Mouse (Mus musculus): ENCODE results near the gene Epha8. TPM values are rescaled to one million over a fixed set of nuclear protein-coding genes. Genes with fewer than 3 reads are reported as not detected.

The Epha8 gene
- total and polyA plus RNA-seq, 3 experiments: 0.08 TPM; not detected in 2

- Histone ChIP-seq H3K36me3 (ENCODE audit: control insufficient read depth, insufficient read depth, low read length) (no peaks in the 10 kb centered on the region), H3K79me2 (replicated peaks; ENCODE audit: control insufficient read depth, insufficient read depth, low read length) (no peaks in the 10 kb centered on the region), H3K27ac (no peak overlapping the region), H3K4me3 (no peak overlapping the region), H3K9ac (ENCODE audit: low read depth, low read length) (no peak overlapping the region), H3K4me1 (ENCODE audit: control insufficient read depth, insufficient read depth, low read length) (no peaks in the 10 kb centered on the region), H3K27me3 (ENCODE audit: control insufficient read depth, insufficient read depth, low read length) (no peaks in the 10 kb centered on the region)
- WGBS: 78% methylated on average over 14 of the region's 14 CpGs
- intact Hi-C loops (cut with DNase I): no loop called here
- TF ChIP-seq CTCF (IDR thresholded peaks at IDR 0.05): no peak
- no peak for TF ChIP-seq POLR2A (IDR thresholded peaks at IDR 0.05; ENCODE audit: insufficient read depth, low read depth, low read length)
- no peak for TF ChIP-seq EP300 (IDR thresholded peaks at IDR 0.05; ENCODE audit: insufficient read depth, low read depth, low read length)
- DNase-seq: no peak
These were observed 38.7 kb upstream of the Epha8 start for GRCm38 (mm10) chr4:136995361-136995760.

- no peaks in the 10 kb centered on the region for H3K4me1 ChIP-seq (ENCODE audit: control insufficient read depth, insufficient read depth, low read length)
- no peak overlapping the region for H3K4me3 ChIP-seq
- intact Hi-C loops (cut with DNase I): loop anchor here (5.0 kb wide), 1 partner anchor 75 kb away; no protein-coding TSS in a partner anchor
- TF ChIP-seq POLR2A (IDR thresholded peaks at IDR 0.05; ENCODE audit: insufficient read depth, low read depth, low read length) (no peak), EP300 (IDR thresholded peaks at IDR 0.05; ENCODE audit: insufficient read depth, low read depth, low read length) (no peak), CTCF (IDR thresholded peaks at IDR 0.05) (no peak)
- WGBS: 84% methylated on average over 9 of the region's 9 CpGs
- no peak overlapping the region for H3K9ac ChIP-seq (ENCODE audit: low read depth, low read length)
- no peak for DNase-seq
- no peaks in the 10 kb centered on the region for H3K79me2 ChIP-seq (replicated peaks; ENCODE audit: control insufficient read depth, insufficient read depth, low read length)
- H3K36me3 ChIP-seq (ENCODE audit: control insufficient read depth, insufficient read depth, low read length): no peaks in the 10 kb centered on the region
- H3K27ac ChIP-seq: no peak overlapping the region
- H3K27me3 ChIP-seq (ENCODE audit: control insufficient read depth, insufficient read depth, low read length): no peaks in the 10 kb centered on the region
These were observed 25.5 kb upstream of the Epha8 start for GRCm38 (mm10) chr4:136981993-136982695.

GRCm38 (mm10) chr4:136981347-136981746 is 24.7 kb upstream of the Epha8 start:
- H3K4me1 ChIP-seq (ENCODE audit: control insufficient read depth, insufficient read depth, low read length): no peaks in the 10 kb centered on the region
- DNase-seq: no peak
- no peak overlapping the region for H3K9ac ChIP-seq (ENCODE audit: low read depth, low read length)
- no peaks in the 10 kb centered on the region for H3K27me3 ChIP-seq (ENCODE audit: control insufficient read depth, insufficient read depth, low read length)
- 27% methylated on average over 12 of the region's 12 CpGs for WGBS
- no peaks in the 10 kb centered on the region for H3K79me2 ChIP-seq (replicated peaks; ENCODE audit: control insufficient read depth, insufficient read depth, low read length)
- H3K4me3 ChIP-seq: no peak overlapping the region
- intact Hi-C loops (cut with DNase I): loop anchor here (5.0 kb wide), 1 partner anchor 74 kb away; no protein-coding TSS in a partner anchor
- H3K36me3 ChIP-seq (ENCODE audit: control insufficient read depth, insufficient read depth, low read length): no peaks in the 10 kb centered on the region
- TF ChIP-seq EP300 (IDR thresholded peaks at IDR 0.05; ENCODE audit: insufficient read depth, low read depth, low read length) (no peak), CTCF (IDR thresholded peaks at IDR 0.05) (peak; percentile 55)
- H3K27ac ChIP-seq: no peak overlapping the region

- no peaks in the 10 kb centered on the region for H3K79me2 ChIP-seq (replicated peaks; ENCODE audit: control insufficient read depth, insufficient read depth, low read length)
- H3K4me3 ChIP-seq: no peak overlapping the region
- no peak for TF ChIP-seq POLR2A (IDR thresholded peaks at IDR 0.05; ENCODE audit: insufficient read depth, low read depth, low read length)
- TF ChIP-seq CTCF (IDR thresholded peaks at IDR 0.05): no peak
- no peak for TF ChIP-seq EP300 (IDR thresholded peaks at IDR 0.05; ENCODE audit: insufficient read depth, low read depth, low read length)
- intact Hi-C loops (cut with DNase I): loop anchor here (5.0 kb wide), 1 partner anchor 74 kb away; no protein-coding TSS in a partner anchor
- WGBS: 83% methylated on average over 4 of the region's 4 CpGs
- H3K36me3 ChIP-seq (ENCODE audit: control insufficient read depth, insufficient read depth, low read length): no peaks in the 10 kb centered on the region
- H3K27ac ChIP-seq: no peak overlapping the region
- no peak for DNase-seq
- H3K4me1 ChIP-seq (ENCODE audit: control insufficient read depth, insufficient read depth, low read length): no peaks in the 10 kb centered on the region
- H3K27me3 ChIP-seq (ENCODE audit: control insufficient read depth, insufficient read depth, low read length): no peaks in the 10 kb centered on the region
- no peak overlapping the region for H3K9ac ChIP-seq (ENCODE audit: low read depth, low read length)
These were observed 24.3 kb upstream of the Epha8 start for GRCm38 (mm10) chr4:136980921-136981320.

- Histone ChIP-seq H3K79me2 (replicated peaks; ENCODE audit: control insufficient read depth, insufficient read depth, low read length) (no peaks in the 10 kb centered on the region), H3K9ac (ENCODE audit: low read depth, low read length) (no peak overlapping the region), H3K27ac (no peak overlapping the region), H3K36me3 (ENCODE audit: control insufficient read depth, insufficient read depth, low read length) (no peaks in the 10 kb centered on the region), H3K4me1 (ENCODE audit: control insufficient read depth, insufficient read depth, low read length) (no peaks in the 10 kb centered on the region), H3K4me3 (no peak overlapping the region), H3K27me3 (ENCODE audit: control insufficient read depth, insufficient read depth, low read length) (no peaks in the 10 kb centered on the region)
- intact Hi-C loops (cut with DNase I): no loop called here
- no peak for DNase-seq
- no peak for TF ChIP-seq CTCF (IDR thresholded peaks at IDR 0.05)
- no peak for TF ChIP-seq POLR2A (IDR thresholded peaks at IDR 0.05; ENCODE audit: insufficient read depth, low read depth, low read length)
- no peak for TF ChIP-seq EP300 (IDR thresholded peaks at IDR 0.05; ENCODE audit: insufficient read depth, low read depth, low read length)
- 43% methylated on average over 8 of the region's 8 CpGs for WGBS
These were observed 20.6 kb upstream of the Epha8 start for GRCm38 (mm10) chr4:136977244-136977643.

GRCm38 (mm10) chr4:136970939-136971338 is 14.3 kb upstream of the Epha8 start:
- 9% methylated on average over 6 of the region's 6 CpGs for WGBS
- intact Hi-C loops (cut with DNase I): no loop called here
- H3K79me2 ChIP-seq (replicated peaks; ENCODE audit: control insufficient read depth, insufficient read depth, low read length): no peaks in the 10 kb centered on the region

More at GRCm38 (mm10) chr4:136970939-136971338, 14.3 kb upstream of the Epha8 start:
- Histone ChIP-seq H3K4me3 (no peak overlapping the region), H3K36me3 (ENCODE audit: control insufficient read depth, insufficient read depth, low read length) (no peaks in the 10 kb centered on the region), H3K9ac (ENCODE audit: low read depth, low read length) (no peak overlapping the region), H3K27ac (no peak overlapping the region), H3K27me3 (ENCODE audit: control insufficient read depth, insufficient read depth, low read length) (no peaks in the 10 kb centered on the region; the same call in 1 of the 2 replicates), H3K4me1 (ENCODE audit: control insufficient read depth, insufficient read depth, low read length) (no peaks in the 10 kb centered on the region)
- peak; percentile 15 to 35 for DNase-seq
- no peak for TF ChIP-seq POLR2A (IDR thresholded peaks at IDR 0.05; ENCODE audit: insufficient read depth, low read depth, low read length)
- TF ChIP-seq CTCF (IDR thresholded peaks at IDR 0.05): peak; percentile 67

Measured in heart, adult 2 months (tissue).